Mouse (Mus musculus): ENCODE measurements around the gene Ccz1.

DNA sequence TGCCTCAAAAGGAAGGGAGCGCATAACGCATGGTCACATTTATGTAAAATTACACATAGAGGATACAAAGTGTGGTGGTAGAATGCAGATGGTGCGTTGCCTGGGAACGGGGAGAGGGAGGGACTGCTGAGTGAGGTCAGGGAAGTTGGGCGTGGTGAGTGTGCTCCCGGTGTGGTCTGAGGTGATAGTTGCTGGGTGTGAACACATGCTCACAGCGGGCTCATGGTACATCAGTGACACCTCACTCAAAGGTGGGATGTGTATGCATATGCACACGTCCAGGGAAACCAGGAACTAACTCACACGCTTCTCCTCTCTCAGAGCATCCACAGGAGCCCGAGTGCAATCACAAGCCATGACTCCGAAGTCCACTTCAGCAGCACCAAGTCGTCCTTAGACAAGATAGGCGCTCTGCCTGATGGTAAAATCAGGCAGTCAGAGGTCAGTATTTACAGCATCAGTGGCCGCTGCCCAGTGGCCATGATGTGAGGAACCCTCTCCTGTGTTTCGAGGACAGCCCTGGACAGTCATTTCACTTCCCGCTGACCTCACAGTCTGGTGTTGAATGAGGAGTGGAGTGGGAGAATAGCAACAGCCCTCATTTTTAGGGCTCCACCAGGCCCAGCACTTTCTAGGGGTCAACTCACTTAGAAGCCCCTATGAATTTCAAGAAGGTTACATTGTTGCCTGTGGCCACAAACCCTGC, 37.8 kb downstream of the Ccz1 start:
- TF ChIP-seq POLR2A (IDR thresholded peaks at IDR 0.05; ENCODE audit: extremely low read depth, insufficient read depth, low read length): no peak
- no peak for TF ChIP-seq CTCF (IDR thresholded peaks at IDR 0.05; ENCODE audit: extremely low read depth, insufficient read depth, low read length)
